Mouse (Mus musculus) forebrain, postnatal 0 days (tissue): ENCODE measurements around the gene Nr1h2. TPM values are rescaled to one million over a fixed set of nuclear protein-coding genes. Genes with fewer than 3 reads are reported as not detected.

ENCODE experiments used
- ATAC-seq: fragments of 200-750 bp; cut with Nextera tagmentation; 2 replicates; pipeline ENCODE4 v1.8.0; 2017; ENCODE audit warnings: mild to moderate bottlenecking, moderate library complexity
- DNase-seq: peaks from one replicate; pipeline ENCODE4 v3.0.0-alpha.2; 2015
- H3K27ac ChIP-seq: fragments of 300-500 bp; sonication (generic); 2 replicates; pipeline ENCODE4 v1.5.1; 2014; ENCODE audit warnings: low read depth, mild to moderate bottlenecking, antibody characterized with exemption, low read length, moderate library complexity, mixed read lengths
- H3K27me3 ChIP-seq: fragments of 300-500 bp; sonication (generic); 2 replicates; pipeline ENCODE4 v1.6.1; 2014; ENCODE audit warnings: mild to moderate bottlenecking, low read length, mixed read lengths; ENCODE audit not compliant: insufficient read depth
- H3K36me3 ChIP-seq: fragments of 300-500 bp; sonication (generic); 2 replicates; pipeline ENCODE4 v1.6.1; 2014; ENCODE audit warnings: mild to moderate bottlenecking, moderate library complexity; ENCODE audit not compliant: insufficient read depth
- H3K4me1 ChIP-seq: fragments of 300-500 bp; sonication (generic); 2 replicates; pipeline ENCODE4 v1.6.1; 2014; ENCODE audit warnings: antibody characterized with exemption; ENCODE audit not compliant: insufficient read depth
- H3K4me2 ChIP-seq: fragments of 300-500 bp; sonication (generic); 2 replicates; pipeline ENCODE4 v1.6.1; 2014; ENCODE audit warnings: low read depth, mild to moderate bottlenecking, moderate library complexity
- H3K4me3 ChIP-seq: fragments of 300-500 bp; sonication (generic); 2 replicates; pipeline ENCODE4 v1.5.1; 2014; ENCODE audit warnings: low read depth, low read length, mixed read lengths
- H3K9ac ChIP-seq: fragments of 300-500 bp; sonication (generic); 2 replicates; pipeline ENCODE4 v1.6.1; 2014; ENCODE audit warnings: mild to moderate bottlenecking
- H3K9me3 ChIP-seq: fragments of 300-500 bp; sonication (generic); 2 replicates; pipeline ENCODE4 v1.6.1; 2016; ENCODE audit warnings: low read length
- CTCF ChIP-seq: sonication (generic); IDR thresholded peaks from 2 replicates; pipeline ENCODE4 v1.5.1; 2016; ENCODE audit warnings: antibody characterized with exemption, control low read depth, low read depth
- WGBS: fragments of 180-500 bp; shearing (Covaris S2); extraction: QIAGEN DNeasy Blood & Tissue Kit; methylation state at CpG from one replicate; pipeline ENCODE4 v1.1.7; 2014; 5-methylcytosine and 5-hydroxymethylcytosine counted together
- polyA plus RNA-seq: library from polyadenylated mRNA; unstranded; fragments of >200 nt; fragmentation: Nextera tagmentation; extraction: Ambion mirVana; gene quantifications from 2 replicates; pipeline ENCODE4 v1.2.1, GENCODE M21; 2015
- total RNA-seq: library from RNA; depleted of rRNA; stranded (reverse); fragments of >200 nt; gene quantifications from 2 replicates; pipeline ENCODE4 v1.2.3, GENCODE M21; 2014

Gene Nr1h2
- total and polyA plus RNA-seq, 2 experiments from 2014 or later = 44.1 to 51.1 TPM

GRCm38 (mm10) chr7:44526414-44527154 is 27.2 kb downstream of the Nr1h2 start:
- Histone ChIP-seq H3K36me3 (no peaks in the 10 kb centered on the region), H3K9ac (no peak overlapping the region), H3K4me2 (no peak overlapping the region), H3K27me3 (no peaks in the 10 kb centered on the region), H3K4me1 (0 out of 2 replicates have a peak, but pooled peaks cover 3% of the 10 kb centered on the region), H3K27ac (no peak overlapping the region), H3K4me3 (no peak overlapping the region), H3K9me3 (no peaks in the 10 kb centered on the region)
- TF ChIP-seq CTCF = no peak
- no peak for DNase-seq
- ATAC-seq = no peak
- 90% methylated on average over 14 of the region's 14 CpGs for WGBS

GRCm38 (mm10) chr7:44525126-44525832 is 28.5 kb downstream of the Nr1h2 start:
- H3K27me3 ChIP-seq = no peaks in the 10 kb centered on the region
- H3K27ac ChIP-seq = no peak overlapping the region
- no peaks in the 10 kb centered on the region for H3K36me3 ChIP-seq
- ATAC-seq (no peak), DNase-seq (peak; percentile 26)
- H3K9ac ChIP-seq = no peak overlapping the region
- no peaks in the 10 kb centered on the region for H3K9me3 ChIP-seq
- 13% methylated on average over 22 of the region's 22 CpGs for WGBS
- H3K4me3 ChIP-seq = 0 out of 2 replicates have a peak overlapping the region, but pooled peaks have one; percentile 3
- H3K4me1 ChIP-seq = 0 out of 2 replicates have a peak, but pooled peaks cover 3% of the 10 kb centered on the region
- peak overlapping the region; percentile 26 for H3K4me2 ChIP-seq
- no peak for TF ChIP-seq CTCF

DNA sequence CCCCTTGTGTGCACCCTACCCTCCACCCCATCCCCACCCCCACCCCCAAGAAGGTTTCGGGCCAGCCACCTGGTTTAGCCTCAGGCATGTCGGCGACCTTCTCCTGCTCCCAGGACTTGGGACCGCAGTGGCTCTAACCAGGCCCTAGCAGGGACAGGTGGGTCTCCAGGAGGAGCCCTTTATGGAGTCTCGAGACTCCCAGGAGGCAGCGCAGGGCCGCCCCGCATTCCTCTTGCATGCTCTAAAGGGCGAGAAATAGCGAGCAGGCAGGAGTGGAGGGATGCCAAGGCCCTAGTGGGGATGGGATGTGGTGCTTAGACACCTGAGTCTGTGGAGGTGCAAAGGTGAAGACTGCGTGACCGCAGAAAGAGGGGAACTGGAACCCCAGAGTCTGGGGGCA is 29.2 kb downstream of the Nr1h2 start, which contains the start of gene Mybpc2:
TSS of gene Mybpc2 (minus strand) at position 155 of the 400 bp plus-strand sequence.
- ATAC-seq (no peak), DNase-seq (no peak)
- Histone ChIP-seq H3K27me3 (no peaks in the 10 kb centered on the region), H3K4me2 (peak within 1 kb of the TSS; percentile 26), H3K36me3 (no peaks in the 10 kb centered on the region), H3K9me3 (no peaks in the 10 kb centered on the region), H3K4me3 (0 out of 2 replicates have a peak within 1 kb of the TSS, but pooled peaks have one; percentile 3), H3K27ac (no peak within 1 kb of the TSS), H3K9ac (no peak within 1 kb of the TSS), H3K4me1 (0 out of 2 replicates have a peak, but pooled peaks cover 3% of the 10 kb centered on the region)
- 42% methylated on average over 12 of the region's 12 CpGs for WGBS
- no peak for TF ChIP-seq CTCF

DNA sequence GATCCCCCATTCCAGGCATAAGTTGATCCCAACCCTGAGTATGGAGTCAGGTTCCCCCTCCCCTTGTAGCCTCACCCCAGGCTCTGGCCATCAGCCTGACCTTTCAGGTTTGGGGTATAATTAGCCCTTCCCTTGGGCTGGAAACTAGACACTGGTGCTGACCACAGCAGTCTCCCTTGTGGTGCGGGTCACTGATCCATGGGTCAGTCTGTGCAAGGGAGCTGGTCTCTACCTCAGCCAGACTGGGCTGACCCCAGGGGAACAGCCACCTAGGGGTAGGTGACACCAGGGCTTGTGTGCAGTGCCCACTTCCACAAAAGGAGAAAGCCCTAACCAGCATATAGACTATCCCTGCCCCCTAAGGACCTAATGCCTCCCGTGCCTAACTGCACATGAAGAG is 30.7 kb downstream of the Nr1h2 start:
- WGBS = 80% methylated on average over 2 of the region's 2 CpGs

DNA sequence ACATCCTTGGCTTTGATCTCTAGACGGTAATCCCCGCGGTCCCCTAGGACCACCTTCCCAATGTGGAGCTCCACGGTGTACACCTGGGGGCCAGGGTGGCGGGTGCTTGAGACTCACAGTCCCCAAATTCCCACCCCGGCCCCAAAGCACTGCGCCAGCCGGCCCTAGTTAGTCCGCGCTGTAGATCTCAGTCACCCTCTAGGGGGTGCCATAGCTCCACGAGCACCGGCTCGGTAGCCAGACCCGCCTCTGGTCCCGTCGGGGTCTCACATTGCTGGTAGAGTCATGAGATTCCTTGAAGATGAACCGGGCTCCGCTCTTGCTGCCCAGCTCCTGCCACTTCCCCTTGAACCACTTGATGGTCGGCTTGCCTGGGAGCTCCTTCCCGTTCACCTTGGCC is 32.0 kb downstream of the Nr1h2 start:
- WGBS = 4% methylated on average over 20 of the region's 20 CpGs
- TF ChIP-seq CTCF = peak; percentile 75
- ATAC-seq (peak; percentile 74; the same call in 1 of the 2 replicates), DNase-seq (peak; percentile 67)
- H3K9ac ChIP-seq = no peak overlapping the region
- peak overlapping the region; percentile 24; the same call in 1 of the 2 replicates for H3K4me2 ChIP-seq
- H3K4me1 ChIP-seq = no peaks in the 10 kb centered on the region
- H3K9me3 ChIP-seq = no peaks in the 10 kb centered on the region
- H3K27ac ChIP-seq = no peak overlapping the region
- no peaks in the 10 kb centered on the region for H3K36me3 ChIP-seq
- H3K4me3 ChIP-seq = no peak overlapping the region
- no peaks in the 10 kb centered on the region for H3K27me3 ChIP-seq

More for the DNA sequence above, 30.7 kb downstream of the Nr1h2 start:
- Histone ChIP-seq H3K36me3 (no peaks in the 10 kb centered on the region), H3K4me1 (0 out of 2 replicates have a peak, but pooled peaks cover 3% of the 10 kb centered on the region), H3K9me3 (no peaks in the 10 kb centered on the region), H3K27me3 (no peaks in the 10 kb centered on the region), H3K9ac (no peak overlapping the region), H3K4me3 (no peak overlapping the region), H3K4me2 (no peak overlapping the region), H3K27ac (no peak overlapping the region)
- no peak for ATAC-seq
- DNase-seq = no peak
- TF ChIP-seq CTCF = no peak

DNA sequence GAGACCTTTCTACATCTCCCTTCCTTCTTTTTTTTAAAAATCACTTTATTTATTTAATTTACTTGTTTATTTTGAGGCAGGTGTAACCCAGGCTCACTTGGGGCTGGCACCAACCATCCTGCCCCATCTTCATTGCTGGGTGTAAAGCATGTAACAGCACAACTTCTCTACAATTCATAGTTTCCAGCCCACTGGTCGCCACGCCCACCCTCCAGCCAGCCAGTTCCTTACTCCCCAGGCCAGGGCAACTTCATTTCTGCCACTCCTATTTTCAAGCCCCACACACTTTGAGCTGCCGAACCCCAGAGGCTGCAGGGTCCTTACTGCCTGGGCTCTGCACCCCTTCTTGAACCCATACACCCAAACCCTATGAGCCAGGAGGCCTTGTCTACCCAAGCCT is 32.8 kb downstream of the Nr1h2 start:
- no peak for ATAC-seq
- Histone ChIP-seq H3K4me1 (no peaks in the 10 kb centered on the region), H3K4me2 (no peak overlapping the region), H3K9me3 (no peaks in the 10 kb centered on the region), H3K27me3 (no peaks in the 10 kb centered on the region), H3K9ac (no peak overlapping the region), H3K27ac (no peak overlapping the region), H3K36me3 (no peaks in the 10 kb centered on the region), H3K4me3 (no peak overlapping the region)
- no peak for DNase-seq
- 78% methylated on average over 3 of the region's 3 CpGs for WGBS
- no peak for TF ChIP-seq CTCF
